Mouse (Mus musculus): ENCODE results near the gene Gm20605.

- no peak for TF ChIP-seq CTCF (IDR thresholded peaks at IDR 0.05; ENCODE audit: extremely low read depth, insufficient read depth, low read length)
- no peak for TF ChIP-seq POLR2A (IDR thresholded peaks at IDR 0.05; ENCODE audit: extremely low read depth, insufficient read depth, low read length)
Observed at GRCm38 (mm10) chr5:137679726-137680125, 50.8 kb downstream of the Gm20605 start.
